Mouse (Mus musculus) erythroblast, embryonic 14.5 days (primary cell): ENCODE results near the gene Mettl16.
"Not testable (repeated sequence)": the region's sequence is repeated elsewhere in the genome, so short reads cannot be mapped to it uniquely, and the experiment has no call there.

Experiments used
- GATA1 ChIP-seq: IDR thresholded peaks from 2 replicates; pipeline ENCODE4 v1.6.1; 2012; ENCODE audit warnings: low read length, inconsistent platforms, mixed read lengths
- TAL1 ChIP-seq: IDR thresholded peaks from 3 replicates; pipeline ENCODE4 v1.6.1; 2012; ENCODE audit warnings: low read length, inconsistent platforms, mixed read lengths

DNA sequence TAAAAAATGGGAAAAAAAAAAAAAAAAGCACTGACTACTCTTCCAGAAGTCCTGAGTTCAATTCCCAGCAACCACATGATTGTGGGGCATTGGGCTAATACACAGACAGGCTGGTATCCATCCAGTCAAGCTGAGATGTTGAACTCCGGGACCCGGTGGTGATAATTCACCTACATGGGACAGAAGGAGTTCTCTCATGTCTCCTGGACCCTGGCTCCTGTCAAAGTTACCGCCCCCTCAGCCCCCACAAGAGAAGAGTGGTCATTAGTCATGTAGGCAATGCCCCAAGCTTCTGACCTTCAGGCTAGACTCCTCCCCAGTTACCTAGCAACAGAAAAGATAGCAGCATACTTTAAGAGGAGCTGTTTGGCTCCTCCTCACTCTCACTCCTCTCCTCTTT lies 40.4 kb downstream of the Mettl16 start:
- TF ChIP-seq GATA1, TAL1: not testable (repeated sequence)
